Mouse (Mus musculus): Measurements from ENCODE around the gene Dis3l2.

- no peak for TF ChIP-seq EP300 (IDR thresholded peaks at IDR 0.05; ENCODE audit: low read length)
- TF ChIP-seq CTCF (conservative IDR thresholded peaks at IDR 0.05 in 1 of 2, IDR thresholded peaks at IDR 0.05 in 1 of 2; ENCODE audit: low read depth in 2 of 2, low read length in 2 of 2) = no peak
- no peak for TF ChIP-seq HCFC1 (IDR thresholded peaks at IDR 0.05; ENCODE audit: low read depth, low read length)
- no peak for TF ChIP-seq POLR2A (IDR thresholded peaks at IDR 0.05; ENCODE audit: low read depth, low read length)
- no peak for TF ChIP-seq MAZ (IDR thresholded peaks at IDR 0.05; ENCODE audit: low read depth, low read length)
- TF ChIP-seq RAD21 (IDR thresholded peaks at IDR 0.05; ENCODE audit: low read depth, low read length) = no peak
- TF ChIP-seq JUND (conservative IDR thresholded peaks at IDR 0.05; ENCODE audit: low read depth, low read length) = no peak
- TF ChIP-seq ETS1 (conservative IDR thresholded peaks at IDR 0.05; ENCODE audit: low read depth, low read length) = no peak
- no peak for TF ChIP-seq MAX (IDR thresholded peaks at IDR 0.05; ENCODE audit: low read length)
- no peak for TF ChIP-seq ZNF384 (IDR thresholded peaks at IDR 0.05; ENCODE audit: low read depth, low read length)
These were observed 170.1 kb downstream of the Dis3l2 start for GRCm38 (mm10) chr1:86873745-86874144.

Measured in CH12.LX (cell line).